Mouse (Mus musculus) midbrain, embryonic 15.5 days (tissue): ENCODE results near the gene Gm3476. TPM values are rescaled to one million over a fixed set of nuclear protein-coding genes. Genes with fewer than 3 reads are reported as not detected.
"Not testable (repeated sequence)": the region's sequence is repeated elsewhere in the genome, so short reads cannot be mapped to it uniquely, and the experiment has no call there.

ENCODE experiments used
- ATAC-seq: fragments of 200-750 bp; cut with Nextera tagmentation; replicated peaks from 2 replicates; pipeline ENCODE4 v1.8.0; 2017; ENCODE audit warnings: moderate TSS enrichment
- H3K27ac ChIP-seq: fragments of 300-500 bp; sonication (generic); 2 replicates; pipeline ENCODE4 v1.5.1; 2015; ENCODE audit warnings: mild to moderate bottlenecking, inconsistent platforms
- H3K27me3 ChIP-seq: fragments of 300-500 bp; sonication (generic); replicated peaks from 2 replicates; pipeline ENCODE4 v1.6.1; 2015; ENCODE audit warnings: inconsistent platforms
- H3K36me3 ChIP-seq: fragments of 300-500 bp; sonication (generic); replicated peaks from 2 replicates; pipeline ENCODE4 v1.6.1; 2015; ENCODE audit warnings: inconsistent platforms
- H3K4me1 ChIP-seq: fragments of 300-500 bp; sonication (generic); 2 replicates; pipeline ENCODE4 v1.6.1; 2015; ENCODE audit warnings: inconsistent platforms
- H3K4me2 ChIP-seq: fragments of 300-500 bp; sonication (generic); 2 replicates; pipeline ENCODE4 v1.6.1; 2015; ENCODE audit warnings: inconsistent platforms, mild to moderate bottlenecking, moderate library complexity
- H3K4me3 ChIP-seq: fragments of 300-500 bp; sonication (generic); 2 replicates; pipeline ENCODE4 v1.5.1; 2015; ENCODE audit warnings: mild to moderate bottlenecking, inconsistent platforms
- H3K9ac ChIP-seq: fragments of 300-500 bp; sonication (generic); 2 replicates; pipeline ENCODE4 v1.6.1; 2015; ENCODE audit warnings: mild to moderate bottlenecking, inconsistent platforms
- H3K9me3 ChIP-seq: fragments of 300-500 bp; sonication (generic); 2 replicates; pipeline ENCODE4 v1.6.1; 2016; ENCODE audit warnings: inconsistent platforms
- WGBS: fragments of 180-500 bp; shearing (Covaris S2); methylation state at CpG from one replicate; pipeline ENCODE4 v1.1.7; 2015; ENCODE audit warnings: mixed read lengths; 5-methylcytosine and 5-hydroxymethylcytosine counted together
- polyA plus RNA-seq: library from polyadenylated mRNA; unstranded; fragments of >200 nt; fragmentation: Nextera tagmentation; extraction: Ambion mirVana; gene quantifications from 2 replicates; pipeline ENCODE4 v1.2.1, GENCODE M21; 2015

Gm3476 gene
- polyA plus RNA-seq: not detected in 2 replicates

- H3K27me3 ChIP-seq, H3K36me3 ChIP-seq, ATAC-seq, H3K4me3 ChIP-seq, H3K4me2 ChIP-seq, H3K4me1 ChIP-seq, H3K9me3 ChIP-seq, H3K27ac ChIP-seq, H3K9ac ChIP-seq: not testable (repeated sequence)
- no CpG with 5 or more reads among the region's 1 CpGs for WGBS
Measured at GRCm38 (mm10) chr14:6125707-6126106, at the start of gene Gm3476. Gene Gm3476, minus strand, starts transcription at chr14:6125807.

GRCm38 (mm10) chr14:6163538-6163937 lies 37.9 kb upstream of the Gm3476 start:
- H3K4me1 ChIP-seq, H3K27ac ChIP-seq, ATAC-seq, H3K36me3 ChIP-seq, H3K9ac ChIP-seq, H3K9me3 ChIP-seq, H3K4me2 ChIP-seq, H3K27me3 ChIP-seq, H3K4me3 ChIP-seq: not testable (repeated sequence)
- 93% methylated on average over 7 of the region's 9 CpGs for WGBS

- not testable (repeated sequence) for H3K27ac ChIP-seq, H3K4me2 ChIP-seq, H3K36me3 ChIP-seq, ATAC-seq, H3K9ac ChIP-seq, H3K9me3 ChIP-seq, H3K4me1 ChIP-seq, H3K27me3 ChIP-seq, H3K4me3 ChIP-seq
- WGBS: 100% methylated on average over 1 of the region's 1 CpGs
Measured at GRCm38 (mm10) chr14:6161085-6161484, 35.5 kb upstream of the Gm3476 start.

GRCm38 (mm10) chr14:6108272-6108925 lies 17.2 kb downstream of the Gm3476 start, which contains the start of gene Gm3468:
Gene Gm3468, minus strand, starts transcription at chr14:6108665.
- under 1% methylated on average over 42 of the region's 51 CpGs for WGBS
- Histone ChIP-seq H3K9ac (peak within 1 kb of the TSS; percentile 40), H3K4me2 (peak within 1 kb of the TSS; percentile 47), H3K27ac (peak within 1 kb of the TSS; percentile 65), H3K4me3 (peak within 1 kb of the TSS; percentile 42)
- not testable (repeated sequence) for H3K36me3 ChIP-seq, H3K9me3 ChIP-seq, H3K4me1 ChIP-seq, H3K27me3 ChIP-seq
- ATAC-seq: peak; percentile 98

GRCm38 (mm10) chr14:6107500-6107899 lies 18.1 kb downstream of the Gm3476 start:
- 9% methylated on average over 9 of the region's 9 CpGs for WGBS
- H3K9ac ChIP-seq, H3K27ac ChIP-seq: not testable (repeated sequence)

GRCm38 (mm10) chr14:6093842-6094241 lies 31.8 kb downstream of the Gm3476 start, which contains the start of gene Gm8206:
Gene Gm8206, minus strand, starts transcription at chr14:6093942.
- H3K27me3 ChIP-seq, H3K9me3 ChIP-seq, H3K27ac ChIP-seq, ATAC-seq, H3K4me3 ChIP-seq, H3K4me2 ChIP-seq, H3K4me1 ChIP-seq, H3K36me3 ChIP-seq, H3K9ac ChIP-seq: not testable (repeated sequence)
- 93% methylated on average over 2 of the region's 3 CpGs for WGBS

More at GRCm38 (mm10) chr14:6107500-6107899, 18.1 kb downstream of the Gm3476 start:
- H3K27me3 ChIP-seq, H3K4me1 ChIP-seq, H3K36me3 ChIP-seq, H3K9me3 ChIP-seq, ATAC-seq: not testable (repeated sequence)
- Histone ChIP-seq H3K4me3 (peak overlapping the region; percentile 42), H3K4me2 (peak overlapping the region; percentile 47)

GRCm38 (mm10) chr14:6058167-6058566 lies 67.4 kb downstream of the Gm3476 start, which contains the start of gene Gm6337:
Gene Gm6337, minus strand, starts transcription at chr14:6058267.
- not testable (repeated sequence) for H3K27ac ChIP-seq, H3K9me3 ChIP-seq, ATAC-seq, H3K36me3 ChIP-seq, H3K4me1 ChIP-seq, H3K9ac ChIP-seq, H3K4me3 ChIP-seq, H3K4me2 ChIP-seq, H3K27me3 ChIP-seq
- 91% methylated on average over 4 of the region's 4 CpGs for WGBS

Other genes starting within 250 kb of the Gm3476 start
- 1.5 and 2.0 TPM in 2 replicates for gene Gm8237, start 245.4 kb downstream of the Gm3476 start, polyA plus RNA-seq
- 3.9 and 4.0 TPM in 2 replicates for gene Gm3248, start 164.1 kb downstream of the Gm3476 start, polyA plus RNA-seq
- gene Gm3453, start 146.7 kb downstream of the Gm3476 start, polyA plus RNA-seq: not detected in 2 replicates
- not detected in 2 replicates for gene Gm6337, start 67.5 kb downstream of the Gm3476 start, polyA plus RNA-seq
- 4.2 and 6.9 TPM in 2 replicates for gene Gm8206, start 31.9 kb downstream of the Gm3476 start, polyA plus RNA-seq
- 4.6 and 5.2 TPM in 2 replicates for gene Gm3468, start 17.1 kb downstream of the Gm3476 start, polyA plus RNA-seq
- not detected in 2 replicates for gene Gm21560, start 93.5 kb upstream of the Gm3476 start, polyA plus RNA-seq
- 8.5 and 8.9 TPM in 2 replicates for gene Gm3411, start 161.4 kb upstream of the Gm3476 start, polyA plus RNA-seq
- gene Gm21103, start 179.0 kb upstream of the Gm3476 start, polyA plus RNA-seq: not detected in 2 replicates
- not detected in 2 replicates for gene Gm3618, start 217.9 kb upstream of the Gm3476 start, polyA plus RNA-seq